Mouse (Mus musculus) v-Abl transformed pro-B cells (cell line): Measurements from ENCODE around the gene Sgms1.

Experiments
- in situ Hi-C, 2 experiments: fragments of 400-800 bp; cut with MboI; formaldehyde crosslinking; loops; one replicate each; pipeline ENCODE4 v1.15.1; 2025; ENCODE audit not compliant: unreplicated experiment in 2 of 2

Gene Sgms1

GRCm38 (mm10) chr19:32258146-32258545 is 131.4 kb downstream of the Sgms1 start:
- in situ Hi-C loops = loop anchor here in 1 of 2 experiments (25.0 kb wide), 1 partner anchor 829 kb away; no protein-coding TSS in a partner anchor

GRCm38 (mm10) chr19:32257616-32258015 is 131.9 kb downstream of the Sgms1 start:
- in situ Hi-C loops = loop anchor here in 1 of 2 experiments (25.0 kb wide), 1 partner anchor 830 kb away; no protein-coding TSS in a partner anchor

GRCm38 (mm10) chr19:32256706-32257415 is 132.7 kb downstream of the Sgms1 start:
- in situ Hi-C loops = loop anchor here in 1 of 2 experiments (25.0 kb wide), 1 partner anchor 830 kb away; no protein-coding TSS in a partner anchor

- in situ Hi-C loops = loop anchor here in 1 of 2 experiments (25.0 kb wide), 1 partner anchor 832 kb away; no protein-coding TSS in a partner anchor
These were observed 133.9 kb downstream of the Sgms1 start for GRCm38 (mm10) chr19:32255429-32256185.

- in situ Hi-C loops = loop anchor here in 1 of 2 experiments (25.0 kb wide), 1 partner anchor 832 kb away; no protein-coding TSS in a partner anchor
These were observed 134.7 kb downstream of the Sgms1 start for GRCm38 (mm10) chr19:32254739-32255344.

GRCm38 (mm10) chr19:32254204-32254603 is 135.3 kb downstream of the Sgms1 start:
- in situ Hi-C loops = loop anchor here in 1 of 2 experiments (25.0 kb wide), 1 partner anchor 833 kb away; no protein-coding TSS in a partner anchor

GRCm38 (mm10) chr19:32252987-32253386 is 136.5 kb downstream of the Sgms1 start:
- in situ Hi-C loops = loop anchor here in 1 of 2 experiments (25.0 kb wide), 1 partner anchor 834 kb away; no protein-coding TSS in a partner anchor

- in situ Hi-C loops = loop anchor here in 1 of 2 experiments (25.0 kb wide), 1 partner anchor 835 kb away; no protein-coding TSS in a partner anchor
These were observed 137.1 kb downstream of the Sgms1 start for GRCm38 (mm10) chr19:32252451-32252850.

- in situ Hi-C loops = loop anchor here in 1 of 2 experiments (10.0 to 25.0 kb wide), 2 partner anchors 838 to 1975 kb away; no protein-coding TSS in a partner anchor
These were observed 140.1 kb downstream of the Sgms1 start for GRCm38 (mm10) chr19:32249181-32250130.

GRCm38 (mm10) chr19:32244881-32245280 is 144.6 kb downstream of the Sgms1 start:
- in situ Hi-C loops = loop anchor here in 1 of 2 experiments (10.0 kb wide), 1 partner anchor 1980 kb away; no protein-coding TSS in a partner anchor

- in situ Hi-C loops = loop anchor here in 1 of 2 experiments (10.0 kb wide), 1 partner anchor 1982 kb away; no protein-coding TSS in a partner anchor
These were observed 146.3 kb downstream of the Sgms1 start for GRCm38 (mm10) chr19:32243246-32243645.

GRCm38 (mm10) chr19:32242153-32242552 is 147.4 kb downstream of the Sgms1 start:
- in situ Hi-C loops = loop anchor here in 1 of 2 experiments (10.0 kb wide), 1 partner anchor 1983 kb away; no protein-coding TSS in a partner anchor

- in situ Hi-C loops = loop anchor here in 1 of 2 experiments (10.0 kb wide), 1 partner anchor 1984 kb away; no protein-coding TSS in a partner anchor
These were observed 149.0 kb downstream of the Sgms1 start for GRCm38 (mm10) chr19:32240417-32240990.

- in situ Hi-C loops = loop anchor here in 1 of 2 experiments (10.0 kb wide), 1 partner anchor 1985 kb away; no protein-coding TSS in a partner anchor
These were observed 149.6 kb downstream of the Sgms1 start for GRCm38 (mm10) chr19:32239925-32240324.

GRCm38 (mm10) chr19:32239459-32239792 is 150.1 kb downstream of the Sgms1 start:
- in situ Hi-C loops = no loop called here

- in situ Hi-C loops = no loop called here
These were observed 150.6 kb downstream of the Sgms1 start for GRCm38 (mm10) chr19:32238722-32239458.

- in situ Hi-C loops = no loop called here
These were observed 151.8 kb downstream of the Sgms1 start for GRCm38 (mm10) chr19:32237685-32238084.

GRCm38 (mm10) chr19:32237173-32237583 is 152.3 kb downstream of the Sgms1 start:
- in situ Hi-C loops = no loop called here
